Mouse (Mus musculus): ENCODE results near the gene Zfp949.

DNA sequence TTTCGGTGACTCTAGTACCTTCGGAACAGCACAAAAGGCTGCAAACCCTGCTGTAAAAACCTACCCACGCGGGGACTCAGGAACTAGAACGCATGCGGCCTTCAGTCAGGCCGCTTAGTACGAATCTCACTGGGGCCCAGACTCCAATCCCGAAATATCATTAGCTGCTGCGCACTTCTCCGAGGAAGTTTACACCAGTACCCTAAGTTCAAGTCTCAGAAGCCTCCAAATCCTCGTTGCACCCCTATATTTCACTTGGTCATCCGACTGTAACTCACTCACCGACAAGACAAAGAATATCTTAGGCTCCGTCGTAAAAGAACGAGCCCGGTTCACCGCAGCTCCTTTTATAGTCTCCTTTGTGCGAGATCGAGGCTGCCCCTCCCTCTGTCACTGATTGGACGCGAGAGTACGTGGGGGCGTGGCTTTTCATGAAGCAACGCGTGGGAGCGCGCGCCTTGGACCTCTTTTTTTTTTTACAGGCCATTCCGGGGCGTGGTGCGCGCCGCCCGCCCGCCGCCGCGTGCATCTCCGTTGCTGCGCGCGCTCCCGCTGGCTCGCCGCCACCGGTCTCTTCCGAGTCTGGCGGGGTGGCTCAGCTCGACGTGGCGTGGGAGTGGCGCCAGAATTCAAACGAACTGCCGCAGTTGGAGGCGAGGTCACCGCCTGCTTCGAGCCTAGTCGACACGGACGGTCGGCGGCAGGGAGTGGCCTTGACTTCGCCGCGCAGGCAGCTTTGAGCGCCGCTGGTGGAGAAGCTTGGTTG lies 25.1 kb upstream of the Zfp949 start:
- TF ChIP-seq EP300 (IDR thresholded peaks at IDR 0.05; ENCODE audit: low read depth): peak; percentile 9; the same call in 1 of the 2 replicates
- peak; percentile 64 for TF ChIP-seq CTCF (IDR thresholded peaks at IDR 0.05; ENCODE audit: low read depth)

Data from liver, postnatal 0 days (tissue).